Mouse (Mus musculus) limb, embryonic 11.5 days (tissue): ENCODE measurements around the gene Stk33. TPM values are rescaled to one million over a fixed set of nuclear protein-coding genes. Genes with fewer than 3 reads are reported as not detected.
A peak's percentile ranks its signal among the peaks of the same experiment; 100 is the strongest.

ENCODE experiments used
- ATAC-seq: fragments of 200-750 bp; cut with Nextera tagmentation; 2 replicates; pipeline ENCODE4 v1.8.0; 2017; ENCODE audit warnings: low read depth; ENCODE audit not compliant: insufficient number of reproducible peaks, low FRiP score, low TSS enrichment
- DNase-seq: peaks from one replicate; pipeline ENCODE4 v3.0.0-alpha.2; 2015; ENCODE audit warnings: low spot score
- H3K27ac ChIP-seq: fragments of 300-500 bp; sonication (generic); replicated peaks from 2 replicates; pipeline ENCODE4 v1.5.1; 2014; ENCODE audit warnings: low read depth, mild to moderate bottlenecking, low read length
- H3K27me3 ChIP-seq: fragments of 300-500 bp; sonication (generic); 2 replicates; pipeline ENCODE4 v1.6.1; 2014; ENCODE audit warnings: mild to moderate bottlenecking, low read length, mixed read lengths; ENCODE audit not compliant: control insufficient read depth, insufficient read depth
- H3K36me3 ChIP-seq: fragments of 300-500 bp; sonication (generic); 2 replicates; pipeline ENCODE4 v1.6.1; 2014; ENCODE audit warnings: mild to moderate bottlenecking, low read length, moderate library complexity, mixed read lengths; ENCODE audit not compliant: control insufficient read depth, insufficient read depth
- H3K4me1 ChIP-seq: fragments of 300-500 bp; sonication (generic); 2 replicates; pipeline ENCODE4 v1.6.1; 2014; ENCODE audit warnings: low read length, mixed read lengths; ENCODE audit not compliant: control insufficient read depth, insufficient read depth
- H3K4me2 ChIP-seq: fragments of 300-500 bp; sonication (generic); 2 replicates; pipeline ENCODE4 v1.6.1; 2014; ENCODE audit warnings: low read depth, mild to moderate bottlenecking, moderate library complexity; ENCODE audit not compliant: severe bottlenecking
- H3K4me3 ChIP-seq: fragments of 300-500 bp; sonication (generic); 2 replicates; pipeline ENCODE4 v1.5.1; 2014; ENCODE audit warnings: low read depth, low read length
- H3K9ac ChIP-seq: fragments of 300-500 bp; sonication (generic); 2 replicates; pipeline ENCODE4 v1.6.1; 2014; ENCODE audit warnings: mild to moderate bottlenecking, low read length
- H3K9me3 ChIP-seq: fragments of 300-500 bp; sonication (generic); 2 replicates; pipeline ENCODE4 v1.6.1; 2016; ENCODE audit warnings: low read length; ENCODE audit not compliant: control insufficient read depth
- WGBS: fragments of 180-500 bp; shearing (Covaris S2); extraction: QIAGEN DNeasy Blood & Tissue Kit; methylation state at CpG from one replicate; pipeline ENCODE4 v1.1.7; 2014; 5-methylcytosine and 5-hydroxymethylcytosine counted together
- polyA plus RNA-seq: library from polyadenylated mRNA; unstranded; fragments of >200 nt; fragmentation: Nextera tagmentation; extraction: Ambion mirVana; gene quantifications from 2 replicates; pipeline ENCODE4 v1.2.1, GENCODE M21; 2014

The Stk33 gene
- polyA plus RNA-seq, 1 experiment from 2014 or later, result 0.92 TPM

DNA sequence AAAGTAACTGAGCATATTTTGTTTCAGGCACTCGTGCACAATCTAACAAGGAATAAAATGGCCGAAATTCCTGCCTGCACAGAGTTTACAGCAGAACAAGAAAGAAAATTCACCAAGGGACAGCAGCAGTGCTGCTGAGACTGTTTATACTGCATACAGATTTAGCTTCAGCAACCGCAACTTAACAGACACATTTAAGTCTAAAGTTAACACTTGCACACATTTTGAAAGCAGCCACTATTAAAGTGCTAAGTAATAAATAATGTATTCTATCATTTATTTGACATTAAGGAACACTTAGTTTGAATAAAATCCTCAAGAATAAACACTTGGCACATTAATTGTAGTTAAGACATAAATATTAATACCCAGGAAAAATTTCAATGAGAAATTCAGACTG, 110.1 kb downstream of the Stk33 start:
- WGBS, result 76% methylated on average over 3 of the region's 3 CpGs

DNA sequence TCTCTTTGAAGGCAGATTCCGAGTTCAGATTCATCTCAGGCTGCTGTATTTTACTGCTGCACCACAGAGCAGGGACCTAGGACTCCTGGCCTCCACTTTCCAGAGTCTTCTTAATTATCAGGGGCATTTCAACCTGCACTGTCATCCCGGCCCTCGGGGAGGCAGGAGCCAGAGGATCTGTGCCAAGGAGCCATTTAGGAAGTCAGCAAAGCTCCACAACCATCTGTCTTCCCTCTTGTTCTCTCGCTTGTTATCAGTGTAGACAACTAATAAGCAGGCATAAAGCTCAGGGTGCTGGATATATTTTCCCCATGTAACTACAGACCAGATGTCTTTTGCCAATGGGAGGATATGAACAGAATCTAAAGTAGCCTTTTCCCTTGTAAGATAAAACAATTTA, 112.1 kb downstream of the Stk33 start:
- no peak overlapping the region for H3K4me2 ChIP-seq
- no peaks in the 10 kb centered on the region for H3K4me1 ChIP-seq
- no peak overlapping the region for H3K9ac ChIP-seq
- no peak overlapping the region for H3K4me3 ChIP-seq
- no peak for ATAC-seq
- no peak for DNase-seq
- H3K36me3 ChIP-seq, result no peaks in the 10 kb centered on the region
- no peaks in the 10 kb centered on the region for H3K9me3 ChIP-seq
- H3K27me3 ChIP-seq, result no peaks in the 10 kb centered on the region
- H3K27ac ChIP-seq, result no peak overlapping the region
- 60% methylated on average over 4 of the region's 4 CpGs for WGBS

More for the DNA sequence above, 110.1 kb downstream of the Stk33 start:
- H3K27ac ChIP-seq, result no peak overlapping the region
- H3K4me3 ChIP-seq, result no peak overlapping the region
- DNase-seq, result no peak
- no peaks in the 10 kb centered on the region for H3K27me3 ChIP-seq
- H3K9ac ChIP-seq, result no peak overlapping the region
- no peak overlapping the region for H3K4me2 ChIP-seq
- no peak for ATAC-seq
- H3K36me3 ChIP-seq, result no peaks in the 10 kb centered on the region
- H3K4me1 ChIP-seq, result no peaks in the 10 kb centered on the region
- H3K9me3 ChIP-seq, result no peaks in the 10 kb centered on the region

DNA sequence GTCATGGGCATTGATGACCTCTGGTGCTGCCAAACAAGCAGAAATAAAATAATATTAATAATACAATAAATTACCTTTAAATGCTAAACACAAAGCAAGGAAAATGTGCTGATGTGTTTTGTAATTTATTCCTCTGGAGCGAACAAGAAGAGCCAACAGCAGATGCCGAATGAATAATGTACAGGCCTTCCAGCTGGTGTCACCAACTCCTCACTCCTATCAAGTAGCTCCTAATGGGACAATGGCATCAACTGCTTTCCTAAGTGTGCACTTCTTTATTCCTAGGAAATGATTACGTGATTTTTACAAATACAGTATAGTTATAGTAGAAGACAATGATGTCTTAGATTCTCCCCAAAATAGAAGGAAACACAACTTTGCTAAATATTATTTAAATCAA, 113.2 kb downstream of the Stk33 start:
- Histone ChIP-seq H3K4me3 (no peak overlapping the region), H3K27me3 (no peaks in the 10 kb centered on the region), H3K4me1 (no peaks in the 10 kb centered on the region), H3K4me2 (no peak overlapping the region), H3K27ac (no peak overlapping the region), H3K36me3 (no peaks in the 10 kb centered on the region), H3K9me3 (no peaks in the 10 kb centered on the region), H3K9ac (no peak overlapping the region)
- no peak for ATAC-seq
- no peak for DNase-seq
- 91% methylated on average over 3 of the region's 3 CpGs for WGBS

DNA sequence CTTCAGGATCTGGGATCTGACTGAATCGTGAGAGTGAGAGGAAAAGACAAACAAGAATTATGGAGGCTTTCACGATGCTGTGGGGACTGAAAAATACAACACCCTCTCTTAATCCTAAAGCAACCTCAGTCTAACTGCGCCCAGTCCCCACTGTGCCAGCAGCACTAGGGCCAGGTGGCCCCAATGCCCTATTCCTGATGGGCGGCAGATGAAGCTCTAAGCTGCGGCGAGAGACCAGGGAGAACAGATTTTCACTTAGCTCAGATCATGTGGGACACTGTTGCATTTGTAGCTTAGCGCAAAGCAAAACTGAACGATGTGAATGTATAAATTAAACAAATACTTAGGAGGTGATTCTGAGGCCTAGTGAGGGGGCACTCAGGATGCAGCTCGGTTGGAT, 113.7 kb downstream of the Stk33 start:
- H3K4me2 ChIP-seq, result no peak overlapping the region
- no peak overlapping the region for H3K27ac ChIP-seq
- no peaks in the 10 kb centered on the region for H3K27me3 ChIP-seq
- no peak overlapping the region for H3K4me3 ChIP-seq
- H3K9ac ChIP-seq, result no peak overlapping the region
- H3K36me3 ChIP-seq, result no peaks in the 10 kb centered on the region
- ATAC-seq, result no peak
- H3K9me3 ChIP-seq, result no peaks in the 10 kb centered on the region
- 82% methylated on average over 9 of the region's 9 CpGs for WGBS
- DNase-seq, result no peak
- H3K4me1 ChIP-seq, result no peaks in the 10 kb centered on the region

DNA sequence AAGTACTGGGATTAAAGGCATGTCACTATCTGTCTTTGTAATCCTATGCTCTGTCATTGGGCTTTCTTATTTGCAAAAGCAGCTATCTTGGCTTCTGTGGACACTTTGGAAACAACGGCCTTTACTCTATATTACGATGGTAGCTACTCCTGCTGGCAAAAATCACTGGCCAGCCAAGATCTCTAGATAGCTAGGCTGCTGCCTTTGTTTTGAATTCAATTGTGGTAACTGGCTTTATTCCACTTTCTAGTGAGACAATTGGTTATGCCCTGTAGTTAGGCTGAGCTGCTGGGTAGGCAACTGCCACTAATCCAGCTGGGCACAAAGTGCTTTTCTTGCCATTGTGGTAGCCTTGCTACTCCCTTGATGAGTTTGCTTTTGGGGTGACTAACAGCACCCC, 129.4 kb downstream of the Stk33 start:
- WGBS, result 95% methylated on average over 2 of the region's 2 CpGs

DNA sequence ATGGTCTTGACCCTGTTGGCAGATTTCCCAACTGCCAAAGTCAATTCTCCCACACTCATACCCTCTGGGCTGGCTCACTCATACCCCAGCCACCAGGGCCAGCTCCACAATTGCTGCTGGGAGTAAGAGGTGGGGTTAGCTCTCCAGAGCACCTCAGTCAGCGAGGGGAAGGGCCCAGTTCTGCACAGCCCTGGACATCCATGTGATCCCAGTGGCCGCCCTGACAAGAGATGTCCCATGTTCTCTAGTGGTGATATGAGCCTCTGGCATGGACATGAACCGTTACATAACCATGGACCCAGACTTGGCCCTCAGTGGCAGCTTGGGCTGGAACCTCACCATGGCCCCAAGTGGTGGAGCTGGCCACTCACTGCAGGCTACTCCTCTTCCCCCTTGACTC, 143.1 kb downstream of the Stk33 start:
- Histone ChIP-seq H3K27me3 (no peaks in the 10 kb centered on the region), H3K4me3 (no peak overlapping the region), H3K4me1 (no peaks in the 10 kb centered on the region), H3K9ac (no peak overlapping the region), H3K36me3 (no peaks in the 10 kb centered on the region), H3K27ac (no peak overlapping the region), H3K4me2 (no peak overlapping the region), H3K9me3 (no peaks in the 10 kb centered on the region)
- DNase-seq, result no peak
- WGBS, result 89% methylated on average over 3 of the region's 3 CpGs
- no peak for ATAC-seq

More for the DNA sequence above, 129.4 kb downstream of the Stk33 start:
- H3K27ac ChIP-seq, result no peak overlapping the region
- no peak overlapping the region for H3K9ac ChIP-seq
- H3K4me2 ChIP-seq, result no peak overlapping the region
- no peaks in the 10 kb centered on the region for H3K36me3 ChIP-seq
- H3K27me3 ChIP-seq, result no peaks in the 10 kb centered on the region
- H3K4me1 ChIP-seq, result no peaks in the 10 kb centered on the region
- no peaks in the 10 kb centered on the region for H3K9me3 ChIP-seq
- DNase-seq (no peak), ATAC-seq (no peak)
- no peak overlapping the region for H3K4me3 ChIP-seq

DNA sequence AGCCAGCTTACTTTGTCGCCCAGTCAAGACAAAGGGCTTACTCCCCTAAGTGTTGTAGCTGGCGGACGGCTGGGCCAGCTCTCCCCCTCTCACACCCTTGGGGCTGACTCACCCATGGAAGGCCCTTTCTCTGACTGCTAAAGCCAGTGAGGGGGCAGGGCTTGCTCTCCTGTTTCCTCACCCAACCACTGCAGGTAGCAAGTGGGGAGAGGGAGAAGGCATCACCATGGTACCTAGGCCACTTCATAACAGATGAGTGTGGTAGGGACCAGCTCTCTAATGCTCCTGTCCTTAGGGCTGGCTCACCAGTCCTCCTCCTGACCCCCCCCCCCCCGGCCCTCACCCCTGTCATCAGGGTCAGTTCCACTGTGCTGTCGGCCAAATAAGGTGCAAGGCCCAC, 143.5 kb downstream of the Stk33 start:
- Histone ChIP-seq H3K4me3 (no peak overlapping the region), H3K27ac (no peak overlapping the region), H3K27me3 (no peaks in the 10 kb centered on the region), H3K9me3 (no peaks in the 10 kb centered on the region), H3K4me1 (no peaks in the 10 kb centered on the region), H3K36me3 (no peaks in the 10 kb centered on the region), H3K4me2 (no peak overlapping the region), H3K9ac (no peak overlapping the region)
- WGBS, result 84% methylated on average over 5 of the region's 5 CpGs
- DNase-seq (no peak), ATAC-seq (no peak)

DNA sequence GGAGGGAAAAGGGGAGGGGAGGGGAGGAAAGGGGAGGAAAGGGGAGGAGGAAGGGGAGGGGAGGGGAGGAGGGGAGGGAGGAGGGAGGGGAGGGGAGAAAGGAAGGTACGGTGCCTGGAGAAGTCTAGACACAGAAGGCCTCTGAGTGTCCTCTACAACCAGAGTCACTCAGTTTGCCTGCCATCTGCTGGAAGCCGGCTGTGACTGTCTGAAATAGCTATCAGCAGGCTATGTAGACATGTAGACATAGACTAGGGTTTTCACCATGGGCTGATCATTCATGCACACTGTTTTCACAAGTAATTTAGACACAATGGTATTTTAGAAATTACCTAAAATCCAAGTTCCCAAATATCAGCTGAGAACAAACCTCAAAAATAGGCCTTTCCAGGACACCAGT, 148.4 kb downstream of the Stk33 start:
- Histone ChIP-seq H3K36me3 (no peaks in the 10 kb centered on the region), H3K9ac (no peak overlapping the region), H3K4me2 (no peak overlapping the region), H3K4me3 (no peak overlapping the region), H3K9me3 (no peaks in the 10 kb centered on the region), H3K4me1 (no peaks in the 10 kb centered on the region), H3K27ac (no peak overlapping the region), H3K27me3 (no peaks in the 10 kb centered on the region)
- 26% methylated on average over 2 of the region's 2 CpGs for WGBS
- DNase-seq (peak; percentile 21), ATAC-seq (no peak)

DNA sequence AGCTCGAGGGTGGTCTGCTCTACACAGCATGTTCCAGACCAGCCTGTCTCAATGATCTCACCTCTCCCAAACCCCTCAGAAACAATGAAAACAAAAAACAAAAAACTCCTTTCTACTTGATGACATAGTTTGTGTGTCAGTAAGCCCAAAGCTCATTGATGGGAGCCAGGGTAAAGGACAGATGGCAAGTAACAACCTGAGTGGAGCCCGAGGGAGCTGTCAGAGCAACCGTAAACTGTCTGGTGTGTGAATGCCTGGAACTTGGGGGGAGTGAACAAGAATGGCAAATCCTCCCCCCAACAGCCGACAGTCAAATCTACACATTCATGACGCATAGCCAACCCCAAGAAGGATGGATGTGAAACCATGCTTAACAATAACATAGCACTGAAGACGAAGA, 149.8 kb downstream of the Stk33 start:
- no peak overlapping the region for H3K27ac ChIP-seq
- no peaks in the 10 kb centered on the region for H3K36me3 ChIP-seq
- H3K9me3 ChIP-seq, result no peaks in the 10 kb centered on the region
- H3K27me3 ChIP-seq, result no peaks in the 10 kb centered on the region
- DNase-seq (peak; percentile 12), ATAC-seq (no peak)
- H3K9ac ChIP-seq, result no peak overlapping the region
- no peaks in the 10 kb centered on the region for H3K4me1 ChIP-seq
- no peak overlapping the region for H3K4me2 ChIP-seq
- WGBS, result 78% methylated on average over 6 of the region's 6 CpGs
- H3K4me3 ChIP-seq, result no peak overlapping the region
